Mouse (Mus musculus): ENCODE results near the gene Upk3a.
"Not testable (repeated sequence)": the region's sequence is repeated elsewhere in the genome, so short reads cannot be mapped to it uniquely, and the experiment has no call there.

Gene Upk3a

GRCm38 (mm10) chr15:85000984-85001982 is 15.7 kb upstream of the Upk3a start:
- in situ Hi-C loops (cut with MboI): no loop called here

DNA sequence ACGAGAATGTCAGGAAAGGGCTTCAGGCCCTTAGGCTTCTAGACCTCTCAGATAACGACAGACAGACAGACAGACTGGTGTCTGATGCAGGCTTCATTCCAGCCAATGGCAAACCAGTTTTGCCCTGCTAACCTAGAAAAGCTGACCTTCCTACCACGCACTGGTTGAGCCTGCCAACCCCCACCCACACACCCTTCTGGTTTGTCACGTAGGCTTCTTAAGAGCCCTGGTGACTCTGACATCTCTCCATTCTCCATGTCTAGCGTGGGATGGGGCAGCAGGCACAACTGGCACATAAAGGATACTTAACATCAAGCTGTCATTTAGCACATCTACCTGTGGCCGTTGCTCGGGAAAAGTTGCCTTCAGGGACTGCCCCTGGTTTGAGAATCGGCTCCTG is 7.3 kb upstream of the Upk3a start:
- in situ Hi-C loops (cut with MboI): no loop called here

- in situ Hi-C loops (cut with MboI): no loop called here
Observed at GRCm38 (mm10) chr15:85011895-85012661, 4.9 kb upstream of the Upk3a start.

GRCm38 (mm10) chr15:85012662-85013054 is 4.3 kb upstream of the Upk3a start:
- in situ Hi-C loops (cut with MboI): no loop called here

DNA sequence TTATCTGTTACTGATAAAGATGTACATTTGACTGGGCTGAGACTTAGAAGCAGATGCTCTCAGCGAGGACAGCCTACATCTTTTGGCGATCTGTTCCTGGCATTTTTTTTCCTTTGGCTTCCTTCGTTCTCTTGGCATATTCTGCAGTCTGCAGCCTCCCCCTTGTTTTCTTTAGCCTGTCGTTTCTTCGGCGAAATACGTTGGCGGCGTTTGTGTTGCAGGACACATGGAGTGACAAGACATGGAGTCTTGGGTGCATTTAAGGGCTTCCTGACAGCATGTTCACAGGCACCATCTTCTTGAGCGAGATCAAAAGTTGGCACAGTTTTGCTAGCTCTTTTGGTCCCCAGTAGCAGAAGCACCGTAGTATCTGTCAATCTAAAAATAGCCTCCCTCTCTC is 1.2 kb upstream of the Upk3a start:
- in situ Hi-C loops (cut with MboI): no loop called here

DNA sequence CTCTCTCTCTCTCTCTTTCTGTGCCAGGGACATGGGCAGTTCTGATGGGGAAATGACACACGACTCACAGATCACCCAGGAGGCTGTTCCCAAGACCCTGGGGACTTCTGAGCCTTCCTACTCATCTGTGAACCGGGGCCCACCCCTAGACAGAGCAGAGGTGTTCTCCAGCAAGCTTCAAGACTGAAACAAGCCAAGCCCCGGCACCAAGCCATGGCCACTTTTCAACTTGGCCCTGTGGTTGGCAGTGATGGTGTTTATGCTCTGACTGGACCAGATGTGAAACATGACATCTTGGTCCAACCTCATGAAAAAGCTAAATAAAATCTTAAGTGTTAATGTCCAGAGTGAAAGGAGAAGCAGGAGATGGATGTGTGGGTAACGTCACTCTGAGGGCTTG is 5.3 kb downstream of the Upk3a start:
- in situ Hi-C loops (cut with MboI): no loop called here

- in situ Hi-C loops (cut with MboI): no loop called here
Observed at GRCm38 (mm10) chr15:85026197-85026596, 9.3 kb downstream of the Upk3a start.

- in situ Hi-C loops (cut with MboI): no loop called here
Observed at GRCm38 (mm10) chr15:85027740-85028139, 10.8 kb downstream of the Upk3a start.

DNA sequence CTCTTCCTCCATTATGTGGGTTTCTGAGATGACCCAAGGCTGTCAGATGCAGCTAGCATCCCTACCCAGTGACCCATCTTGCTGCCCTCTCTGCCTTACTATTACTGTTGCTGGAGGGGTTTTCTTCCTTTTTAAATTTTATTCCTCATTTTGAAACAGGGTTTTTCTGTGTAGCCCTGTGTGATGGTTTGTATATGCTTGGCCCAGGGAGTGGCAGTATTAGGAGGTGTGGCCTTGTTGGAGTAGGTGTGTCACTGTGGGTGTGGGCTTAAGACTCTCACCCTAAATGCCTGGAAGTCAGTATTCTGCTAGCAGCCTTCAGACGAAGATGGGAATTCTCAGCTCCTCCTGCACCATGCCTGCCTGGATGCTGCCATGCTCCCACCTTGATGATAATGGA is 11.7 kb downstream of the Upk3a start, which contains the start of gene Fam118a:
Gene Fam118a, plus strand, starts transcription at position 301 of the 400 bp plus-strand sequence.
- in situ Hi-C loops (cut with MboI): not testable (repeated sequence)

GRCm38 (mm10) chr15:85030643-85031042 is 13.7 kb downstream of the Upk3a start:
- in situ Hi-C loops (cut with MboI): not testable (repeated sequence)

- in situ Hi-C loops (cut with MboI): no loop called here
Observed at GRCm38 (mm10) chr15:85031866-85032265, 14.9 kb downstream of the Upk3a start.

GRCm38 (mm10) chr15:85033916-85034315 is 17.0 kb downstream of the Upk3a start:
- in situ Hi-C loops (cut with MboI): not testable (repeated sequence)

GRCm38 (mm10) chr15:85036566-85037342 is 19.8 kb downstream of the Upk3a start:
- in situ Hi-C loops (cut with MboI): no loop called here

- in situ Hi-C loops (cut with MboI): no loop called here
Observed at GRCm38 (mm10) chr15:85037343-85037690, 20.4 kb downstream of the Upk3a start.

DNA sequence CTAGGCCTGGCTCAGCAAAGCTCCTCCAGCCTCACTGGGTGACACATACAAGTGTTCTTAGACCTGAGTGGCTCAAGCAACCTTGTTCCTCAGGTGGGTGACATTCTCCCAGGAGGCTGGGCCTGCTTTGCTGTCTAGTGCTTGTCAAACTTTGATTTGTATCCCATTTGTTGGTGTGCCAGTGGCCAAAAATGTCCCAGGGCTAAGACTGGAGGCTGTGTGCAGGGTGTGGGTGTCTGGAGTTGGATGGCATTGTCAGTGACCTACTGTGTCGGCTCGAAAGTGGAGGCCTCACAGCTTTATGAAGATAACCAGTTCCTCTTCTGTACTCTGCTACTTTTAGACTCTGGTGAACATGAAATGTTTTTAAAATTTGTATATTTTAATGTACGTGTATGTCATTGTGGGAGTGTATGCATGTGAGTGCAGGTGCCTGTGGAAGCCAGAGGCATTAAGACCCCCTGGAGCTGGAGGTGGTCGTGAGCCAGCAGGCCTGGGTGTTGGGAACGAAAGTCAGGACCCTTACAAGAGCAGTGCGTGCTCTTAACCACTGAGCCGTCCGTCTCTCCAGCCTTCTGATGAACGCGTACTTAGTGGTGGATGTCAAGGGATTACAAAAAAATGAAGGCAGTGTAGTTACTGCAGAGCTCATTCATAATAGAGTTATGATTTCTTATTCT is 24.7 kb downstream of the Upk3a start:
- in situ Hi-C loops (cut with MboI): no loop called here

- in situ Hi-C loops (cut with MboI): no loop called here
Observed at GRCm38 (mm10) chr15:85042361-85042954, 25.5 kb downstream of the Upk3a start.

- in situ Hi-C loops (cut with MboI): no loop called here
Observed at GRCm38 (mm10) chr15:85043116-85043515, 26.2 kb downstream of the Upk3a start.

GRCm38 (mm10) chr15:85043761-85044160 is 26.8 kb downstream of the Upk3a start:
- in situ Hi-C loops (cut with MboI): no loop called here

GRCm38 (mm10) chr15:85046230-85046950 is 29.4 kb downstream of the Upk3a start:
- in situ Hi-C loops (cut with MboI): no loop called here

GRCm38 (mm10) chr15:85047865-85048264 is 30.9 kb downstream of the Upk3a start:
- in situ Hi-C loops (cut with MboI): no loop called here
